Mouse (Mus musculus) cerebellum, postnatal 14 days (tissue): ENCODE results near the gene Olfr935.

ENCODE experiments used
- DNase-seq, 2 experiments: peaks; one replicate each; pipeline ENCODE4 v3.0.0; 2021; ENCODE audit warnings: mixed read lengths in 2 of 2

Olfr935 gene

DNA sequence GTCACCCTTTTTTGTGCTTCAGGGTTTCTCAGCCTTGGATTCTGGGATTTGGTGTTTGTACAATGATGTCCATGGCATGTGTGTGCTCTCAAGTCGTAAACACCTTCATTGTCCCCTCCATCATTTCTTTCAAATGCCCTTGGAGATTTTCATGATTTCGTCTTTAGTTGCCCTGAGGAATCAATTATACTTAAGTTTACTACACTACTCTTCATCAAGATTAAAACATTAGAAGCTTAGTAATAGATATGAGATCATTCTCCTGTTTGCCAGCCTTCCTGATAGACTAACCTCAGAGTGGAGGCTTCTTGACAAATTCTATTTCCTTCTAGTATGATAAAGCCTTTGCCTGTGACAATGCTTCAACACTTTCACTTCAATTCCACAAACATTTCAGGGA is at the start of gene Olfr935:
Gene Olfr935 (minus strand): TSS at position 101 of the 400 bp plus-strand sequence.
- no peak for DNase-seq

- DNase-seq = no peak
Measured at GRCm38 (mm10) chr9:39023277-39023676, 23.8 kb upstream of the Olfr935 start, which contains the start of gene Olfr146. Gene Olfr146, minus strand, starts transcription at chr9:39023377.

DNA sequence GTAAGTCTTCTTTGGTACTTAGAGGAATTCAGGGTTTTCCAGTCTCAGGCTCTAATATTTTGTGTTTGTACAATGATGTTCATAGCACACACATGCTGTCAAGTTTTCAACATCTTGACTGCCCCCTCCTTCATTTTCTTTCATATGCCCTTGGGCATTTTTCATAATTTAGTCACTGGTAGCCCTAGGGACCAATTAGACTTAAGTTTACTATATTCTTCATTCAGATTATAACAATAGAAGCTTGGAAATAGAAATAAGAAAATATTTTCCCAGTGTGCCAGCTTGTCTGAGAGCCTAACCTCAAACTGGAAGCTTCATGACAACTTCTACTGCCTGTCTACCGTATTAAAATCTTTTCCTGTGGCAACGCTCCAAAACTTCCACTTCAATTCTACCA is 11.3 kb downstream of the Olfr935 start, which contains the start of gene Olfr934:
Gene Olfr934 (minus strand): TSS at position 101 of the 400 bp plus-strand sequence.
- no peak for DNase-seq

GRCm38 (mm10) chr9:38972013-38972412 is 27.5 kb downstream of the Olfr935 start, which contains the start of gene Olfr933:
Gene Olfr933, plus strand, starts transcription at chr9:38972313.
- DNase-seq = no peak

DNA sequence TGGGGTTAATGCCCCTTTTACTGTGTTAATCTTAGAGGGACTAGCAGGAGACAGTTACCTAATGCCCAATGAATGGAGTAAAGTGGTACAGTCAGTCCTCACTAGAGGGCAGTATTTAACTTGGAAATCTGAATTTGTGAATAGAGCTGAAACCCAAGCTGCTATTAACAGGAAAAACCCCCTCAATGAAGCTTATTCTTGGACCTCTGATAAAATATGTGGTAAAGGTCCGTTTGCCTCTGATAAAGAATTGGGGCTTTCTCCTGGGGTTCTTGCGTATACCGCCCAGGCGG is 45.4 kb downstream of the Olfr935 start:
- no peak for DNase-seq

GRCm38 (mm10) chr9:38953401-38954123 is 45.9 kb downstream of the Olfr935 start:
- peak; percentile 3 to 10 for DNase-seq
